Mouse (Mus musculus): ENCODE measurements around the gene F12. TPM values are rescaled to one million over a fixed set of nuclear protein-coding genes. Genes with fewer than 3 reads are reported as not detected.

Gene F12
- polyA plus RNA-seq, 1 experiment from 2014 or later, result not detected

DNA sequence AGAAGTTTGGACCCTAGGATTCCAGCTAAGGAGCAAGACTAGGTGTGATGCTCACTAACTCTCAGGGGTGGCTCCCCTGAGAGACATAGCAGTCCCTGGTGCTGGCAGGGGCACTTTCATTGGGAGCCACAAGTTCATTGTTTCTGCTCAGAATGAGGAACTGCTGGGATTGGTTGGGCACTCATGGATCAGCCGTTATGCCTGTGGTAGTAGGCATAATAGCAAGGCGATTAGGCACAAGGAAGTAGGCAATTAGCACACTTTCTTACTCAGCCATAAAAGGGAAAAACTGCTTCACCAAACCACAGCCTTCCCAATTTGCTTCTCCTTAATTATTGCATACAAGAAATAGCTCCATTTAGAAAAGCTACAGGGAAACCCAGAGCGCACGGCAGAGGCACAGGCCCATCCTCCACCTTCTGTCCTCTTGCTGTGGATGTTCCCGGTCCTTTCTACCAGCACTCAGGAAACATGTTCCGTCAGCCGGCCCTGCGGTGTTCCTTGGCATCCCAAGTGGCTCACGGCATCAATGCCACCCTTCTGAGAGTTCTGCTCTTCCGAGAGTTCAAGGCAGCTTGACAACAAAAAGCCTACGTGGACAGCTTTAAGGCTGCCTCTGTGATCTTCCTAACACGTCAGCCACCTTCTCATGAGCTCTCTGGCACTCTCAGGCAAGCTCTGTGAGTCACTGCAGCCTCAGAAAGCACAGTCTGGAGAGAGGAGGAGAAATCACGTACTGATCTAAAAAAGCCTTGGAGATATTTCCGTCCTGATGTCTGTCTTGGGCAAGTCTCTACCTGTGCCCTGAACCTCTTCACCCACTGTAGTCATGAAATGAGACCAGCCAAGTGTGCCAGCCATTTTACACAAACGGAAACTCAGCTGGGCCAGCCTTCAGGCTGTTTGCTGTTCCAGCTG, 22.4 kb downstream of the F12 start:
- Histone ChIP-seq H3K36me3 (replicated peaks; ENCODE audit: control insufficient read depth, insufficient read depth, low read depth, low read length) (no peaks in the 10 kb centered on the region), H3K4me1 (ENCODE audit: control insufficient read depth, insufficient read depth, low read length) (no peaks in the 10 kb centered on the region), H3K9me3 (replicated peaks; ENCODE audit: control insufficient read depth, low read length) (no peaks in the 10 kb centered on the region), H3K4me2 (ENCODE audit: low read depth, low read length) (no peak overlapping the region), H3K27ac (replicated peaks; ENCODE audit: low read depth, low read length) (no peak overlapping the region), H3K27me3 (ENCODE audit: control insufficient read depth, insufficient read depth, low read length) (no peaks in the 10 kb centered on the region; the same call in 1 of the 2 replicates), H3K9ac (replicated peaks; ENCODE audit: low read length) (no peak overlapping the region), H3K4me3 (ENCODE audit: low read depth, low read length) (no peak overlapping the region)
- DNase-seq (ENCODE audit: low spot score) (no peak), ATAC-seq (replicated peaks; ENCODE audit: insufficient number of reproducible peaks, low FRiP score, low TSS enrichment, low read depth) (no peak)
- WGBS, result 73% methylated on average over 15 of the region's 15 CpGs

DNA sequence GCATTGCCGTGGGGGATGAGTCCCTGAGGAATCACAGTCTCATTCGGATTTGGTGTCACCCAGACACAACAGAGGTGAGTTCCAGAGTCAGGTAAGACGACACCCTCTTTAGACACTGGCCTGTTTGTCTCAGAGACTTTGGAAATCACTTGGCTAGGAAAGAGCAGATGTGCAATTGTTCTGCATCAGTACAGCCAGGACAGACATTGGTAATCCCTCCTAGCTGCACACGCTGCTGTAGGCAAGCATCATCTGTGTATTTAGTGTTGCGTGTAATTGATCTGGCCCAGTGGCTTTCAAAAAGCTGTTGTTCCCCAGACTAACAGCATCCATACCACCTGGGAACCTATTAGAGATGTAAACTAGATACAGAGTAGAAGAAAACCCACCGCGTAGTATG, 23.3 kb downstream of the F12 start:
- WGBS, result 70% methylated on average over 7 of the region's 7 CpGs

DNA sequence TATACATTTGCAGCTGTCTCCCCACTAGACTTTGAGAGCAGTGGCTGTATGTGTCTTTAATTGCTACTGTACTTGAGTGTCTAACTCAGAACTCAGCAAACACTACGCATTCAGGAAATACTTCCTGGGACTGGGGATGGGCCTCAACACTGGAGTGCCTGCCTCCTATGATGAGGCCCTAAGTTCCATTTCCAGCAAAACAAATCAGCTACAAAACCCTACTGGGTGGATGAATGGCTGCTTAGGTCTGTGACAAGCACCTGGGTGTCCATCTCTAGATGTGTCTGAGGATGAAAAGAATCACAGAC, 26.6 kb downstream of the F12 start:
- no peak overlapping the region for H3K4me2 ChIP-seq (ENCODE audit: low read depth, low read length)
- DNase-seq (ENCODE audit: low spot score), result no peak
- H3K4me1 ChIP-seq (ENCODE audit: control insufficient read depth, insufficient read depth, low read length), result no peaks in the 10 kb centered on the region
- ATAC-seq (replicated peaks; ENCODE audit: insufficient number of reproducible peaks, low FRiP score, low TSS enrichment, low read depth), result no peak
- no peaks in the 10 kb centered on the region for H3K9me3 ChIP-seq (replicated peaks; ENCODE audit: control insufficient read depth, low read length)
- H3K27ac ChIP-seq (replicated peaks; ENCODE audit: low read depth, low read length), result no peak overlapping the region
- H3K36me3 ChIP-seq (replicated peaks; ENCODE audit: control insufficient read depth, insufficient read depth, low read depth, low read length), result no peaks in the 10 kb centered on the region
- no peak overlapping the region for H3K4me3 ChIP-seq (ENCODE audit: low read depth, low read length)
- 86% methylated on average over 1 of the region's 1 CpGs for WGBS
- H3K27me3 ChIP-seq (ENCODE audit: control insufficient read depth, insufficient read depth, low read length), result no peaks in the 10 kb centered on the region; the same call in 1 of the 2 replicates
- H3K9ac ChIP-seq (replicated peaks; ENCODE audit: low read length), result no peak overlapping the region

More for the DNA sequence above, 23.3 kb downstream of the F12 start:
- DNase-seq (ENCODE audit: low spot score) (no peak), ATAC-seq (replicated peaks; ENCODE audit: insufficient number of reproducible peaks, low FRiP score, low TSS enrichment, low read depth) (no peak)
- no peaks in the 10 kb centered on the region for H3K36me3 ChIP-seq (replicated peaks; ENCODE audit: control insufficient read depth, insufficient read depth, low read depth, low read length)
- no peaks in the 10 kb centered on the region for H3K9me3 ChIP-seq (replicated peaks; ENCODE audit: control insufficient read depth, low read length)
- H3K4me2 ChIP-seq (ENCODE audit: low read depth, low read length), result no peak overlapping the region
- H3K9ac ChIP-seq (replicated peaks; ENCODE audit: low read length), result no peak overlapping the region; the same call in 1 of the 2 replicates
- no peak overlapping the region for H3K27ac ChIP-seq (replicated peaks; ENCODE audit: low read depth, low read length)
- no peaks in the 10 kb centered on the region for H3K4me1 ChIP-seq (ENCODE audit: control insufficient read depth, insufficient read depth, low read length)
- H3K27me3 ChIP-seq (ENCODE audit: control insufficient read depth, insufficient read depth, low read length), result no peaks in the 10 kb centered on the region; the same call in 1 of the 2 replicates
- H3K4me3 ChIP-seq (ENCODE audit: low read depth, low read length), result no peak overlapping the region

DNA sequence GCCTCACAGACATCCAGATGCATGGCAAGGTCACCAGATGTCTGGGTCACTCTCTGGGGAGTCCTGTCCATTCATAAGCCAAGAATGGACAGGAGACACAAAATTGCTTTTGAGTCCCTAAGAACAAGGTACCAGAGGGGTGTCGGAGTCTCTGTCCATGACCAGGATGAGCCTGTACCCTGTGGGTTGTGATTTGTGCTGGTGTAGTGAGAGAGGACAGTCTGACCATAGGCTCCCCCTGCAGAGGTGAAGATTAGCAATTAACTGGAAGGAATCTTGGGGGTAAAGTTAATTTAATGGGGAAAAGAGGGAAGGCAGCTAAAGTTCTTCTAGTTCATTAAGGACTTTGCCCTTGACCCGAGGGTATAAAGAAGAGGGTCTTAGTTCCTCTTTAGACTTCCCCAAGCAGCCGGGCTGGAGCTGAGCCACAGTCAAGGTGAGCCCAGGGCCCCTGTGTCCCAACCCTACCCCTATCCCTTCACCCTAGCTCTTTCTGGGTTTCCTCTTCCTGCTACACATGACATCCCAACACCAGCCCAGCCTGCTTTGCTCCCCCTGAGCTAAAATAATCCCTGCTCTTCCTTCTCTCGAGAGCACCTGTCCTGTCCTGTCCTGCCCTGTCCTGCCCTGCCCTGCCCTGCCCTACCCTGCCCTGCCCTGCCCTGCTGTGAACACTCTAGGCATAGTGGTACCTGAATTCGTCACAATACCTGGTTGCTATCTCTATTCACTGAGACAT, 27.1 kb downstream of the F12 start:
- 58% methylated on average over 5 of the region's 5 CpGs for WGBS
- H3K36me3 ChIP-seq (replicated peaks; ENCODE audit: control insufficient read depth, insufficient read depth, low read depth, low read length), result no peaks in the 10 kb centered on the region
- DNase-seq (ENCODE audit: low spot score), result no peak
- H3K4me2 ChIP-seq (ENCODE audit: low read depth, low read length), result no peak overlapping the region
- ATAC-seq (replicated peaks; ENCODE audit: insufficient number of reproducible peaks, low FRiP score, low TSS enrichment, low read depth), result no peak
- no peak overlapping the region for H3K4me3 ChIP-seq (ENCODE audit: low read depth, low read length)
- no peak overlapping the region for H3K9ac ChIP-seq (replicated peaks; ENCODE audit: low read length)
- no peaks in the 10 kb centered on the region; the same call in 1 of the 2 replicates for H3K27me3 ChIP-seq (ENCODE audit: control insufficient read depth, insufficient read depth, low read length)
- H3K27ac ChIP-seq (replicated peaks; ENCODE audit: low read depth, low read length), result no peak overlapping the region
- H3K9me3 ChIP-seq (replicated peaks; ENCODE audit: control insufficient read depth, low read length), result no peaks in the 10 kb centered on the region
- H3K4me1 ChIP-seq (ENCODE audit: control insufficient read depth, insufficient read depth, low read length), result no peaks in the 10 kb centered on the region

DNA sequence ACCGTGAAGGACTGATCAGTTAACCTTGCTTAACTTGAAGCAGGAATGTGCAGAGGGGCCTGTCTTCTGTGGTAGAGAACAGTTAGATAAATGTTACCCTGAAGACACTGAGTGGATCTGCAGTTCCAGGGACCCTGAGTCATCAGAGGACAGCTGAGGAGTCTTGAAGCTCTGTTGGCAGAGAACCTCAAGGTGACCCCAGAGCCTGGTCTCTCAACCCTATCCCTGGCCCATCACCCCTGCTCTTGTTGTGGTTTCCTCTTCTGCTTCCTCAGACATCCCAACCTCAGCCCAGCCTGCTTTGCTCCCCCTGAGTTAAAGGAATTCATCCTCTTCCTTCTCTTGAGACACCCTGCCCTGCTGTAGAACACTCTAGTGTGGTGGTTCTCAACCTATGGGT, 28.5 kb downstream of the F12 start, which contains the start of gene Slc34a1:
Gene Slc34a1 (plus strand): TSS at position 100 of the 400 bp plus-strand sequence.
- Histone ChIP-seq H3K27ac (replicated peaks; ENCODE audit: low read depth, low read length) (no peak within 1 kb of the TSS), H3K4me3 (ENCODE audit: low read depth, low read length) (no peak within 1 kb of the TSS)

GRCm38 (mm10) chr13:55392933-55393332, 33.7 kb downstream of the F12 start:
- ATAC-seq (replicated peaks; ENCODE audit: insufficient number of reproducible peaks, low FRiP score, low TSS enrichment, low read depth) (no peak), DNase-seq (ENCODE audit: low spot score) (no peak)
- Histone ChIP-seq H3K27me3 (ENCODE audit: control insufficient read depth, insufficient read depth, low read length) (no peaks in the 10 kb centered on the region), H3K4me1 (ENCODE audit: control insufficient read depth, insufficient read depth, low read length) (no peaks in the 10 kb centered on the region), H3K9me3 (replicated peaks; ENCODE audit: control insufficient read depth, low read length) (no peaks in the 10 kb centered on the region), H3K27ac (replicated peaks; ENCODE audit: low read depth, low read length) (no peak overlapping the region), H3K4me2 (ENCODE audit: low read depth, low read length) (no peak overlapping the region), H3K4me3 (ENCODE audit: low read depth, low read length) (no peak overlapping the region), H3K9ac (replicated peaks; ENCODE audit: low read length) (no peak overlapping the region), H3K36me3 (replicated peaks; ENCODE audit: control insufficient read depth, insufficient read depth, low read depth, low read length) (no peaks in the 10 kb centered on the region)
- WGBS, result 56% methylated on average over 4 of the region's 4 CpGs

More for the DNA sequence above, 28.5 kb downstream of the F12 start, which contains the start of gene Slc34a1:
- WGBS, result 85% methylated on average over 1 of the region's 1 CpGs
- DNase-seq (ENCODE audit: low spot score) (no peak), ATAC-seq (replicated peaks; ENCODE audit: insufficient number of reproducible peaks, low FRiP score, low TSS enrichment, low read depth) (no peak)
- Histone ChIP-seq H3K4me1 (ENCODE audit: control insufficient read depth, insufficient read depth, low read length) (no peaks in the 10 kb centered on the region), H3K4me2 (ENCODE audit: low read depth, low read length) (no peak within 1 kb of the TSS), H3K36me3 (replicated peaks; ENCODE audit: control insufficient read depth, insufficient read depth, low read depth, low read length) (no peaks in the 10 kb centered on the region), H3K9me3 (replicated peaks; ENCODE audit: control insufficient read depth, low read length) (no peaks in the 10 kb centered on the region), H3K9ac (replicated peaks; ENCODE audit: low read length) (no peak within 1 kb of the TSS), H3K27me3 (ENCODE audit: control insufficient read depth, insufficient read depth, low read length) (no peaks in the 10 kb centered on the region)

- no peak overlapping the region for H3K4me2 ChIP-seq (ENCODE audit: low read depth, low read length)
- DNase-seq (ENCODE audit: low spot score) (no peak), ATAC-seq (replicated peaks; ENCODE audit: insufficient number of reproducible peaks, low FRiP score, low TSS enrichment, low read depth) (no peak)
- no peak overlapping the region for H3K9ac ChIP-seq (replicated peaks; ENCODE audit: low read length)
- no peaks in the 10 kb centered on the region for H3K27me3 ChIP-seq (ENCODE audit: control insufficient read depth, insufficient read depth, low read length)
- no peak overlapping the region for H3K27ac ChIP-seq (replicated peaks; ENCODE audit: low read depth, low read length)
- H3K9me3 ChIP-seq (replicated peaks; ENCODE audit: control insufficient read depth, low read length), result no peaks in the 10 kb centered on the region
- no peaks in the 10 kb centered on the region for H3K4me1 ChIP-seq (ENCODE audit: control insufficient read depth, insufficient read depth, low read length)
- WGBS, result 73% methylated on average over 1 of the region's 1 CpGs
- no peak overlapping the region for H3K4me3 ChIP-seq (ENCODE audit: low read depth, low read length)
- H3K36me3 ChIP-seq (replicated peaks; ENCODE audit: control insufficient read depth, insufficient read depth, low read depth, low read length), result no peaks in the 10 kb centered on the region
These were observed 35.0 kb downstream of the F12 start for GRCm38 (mm10) chr13:55391626-55392029.

DNA sequence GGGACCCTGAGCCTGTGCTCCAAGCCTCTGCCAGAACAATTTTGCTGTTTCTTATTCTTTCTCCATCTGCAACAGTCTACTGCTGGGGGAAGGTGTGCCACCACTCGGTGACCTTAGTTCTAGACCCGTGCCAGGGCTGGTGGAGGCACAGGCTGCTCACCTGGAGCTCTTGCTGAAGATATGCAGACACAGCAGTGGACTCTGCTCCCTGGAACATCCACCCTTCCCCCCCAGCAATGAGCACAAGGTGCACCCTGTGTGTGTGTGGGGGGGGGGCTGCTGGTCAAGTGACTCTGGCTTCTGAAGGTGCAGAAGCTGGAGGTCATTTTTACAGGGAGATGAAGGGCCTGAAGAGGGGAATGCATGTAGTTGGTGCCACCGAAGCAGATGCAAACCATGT, 35.9 kb downstream of the F12 start:
- DNase-seq (ENCODE audit: low spot score) (no peak), ATAC-seq (replicated peaks; ENCODE audit: insufficient number of reproducible peaks, low FRiP score, low TSS enrichment, low read depth) (no peak)
- no peaks in the 10 kb centered on the region for H3K4me1 ChIP-seq (ENCODE audit: control insufficient read depth, insufficient read depth, low read length)
- H3K4me3 ChIP-seq (ENCODE audit: low read depth, low read length), result no peak overlapping the region
- no peak overlapping the region for H3K4me2 ChIP-seq (ENCODE audit: low read depth, low read length)
- H3K9me3 ChIP-seq (replicated peaks; ENCODE audit: control insufficient read depth, low read length), result no peaks in the 10 kb centered on the region
- H3K27me3 ChIP-seq (ENCODE audit: control insufficient read depth, insufficient read depth, low read length), result no peaks in the 10 kb centered on the region
- WGBS, result 91% methylated on average over 3 of the region's 3 CpGs
- no peaks in the 10 kb centered on the region for H3K36me3 ChIP-seq (replicated peaks; ENCODE audit: control insufficient read depth, insufficient read depth, low read depth, low read length)
- H3K9ac ChIP-seq (replicated peaks; ENCODE audit: low read length), result no peak overlapping the region
- H3K27ac ChIP-seq (replicated peaks; ENCODE audit: low read depth, low read length), result no peak overlapping the region

All from embryonic facial prominence, embryonic 11.5 days (tissue).